Mouse (Mus musculus) heart, embryonic 12.5 days (tissue): Measurements from ENCODE around the gene Ppm1a. TPM values are rescaled to one million over a fixed set of nuclear protein-coding genes. Genes with fewer than 3 reads are reported as not detected.
A peak's percentile ranks its signal among the peaks of the same experiment; 100 is the strongest.

Source experiments
- ATAC-seq: fragments of 200-750 bp; cut with Nextera tagmentation; 2 replicates; pipeline ENCODE4 v1.8.0; 2017; ENCODE audit warnings: moderate TSS enrichment, moderate library complexity; ENCODE audit not compliant: insufficient number of reproducible peaks, low FRiP score
- H3K27ac ChIP-seq: fragments of 300-500 bp; sonication (generic); 2 replicates; pipeline ENCODE4 v1.5.1; 2016; ENCODE audit warnings: mild to moderate bottlenecking, moderate library complexity; ENCODE audit not compliant: poor library complexity, severe bottlenecking
- H3K27me3 ChIP-seq: fragments of 300-500 bp; sonication (generic); replicated peaks from 2 replicates; pipeline ENCODE4 v1.6.1; 2016; ENCODE audit warnings: mild to moderate bottlenecking, moderate library complexity
- H3K36me3 ChIP-seq: fragments of 300-500 bp; sonication (generic); 2 replicates; pipeline ENCODE4 v1.6.1; 2016; ENCODE audit warnings: mild to moderate bottlenecking, moderate library complexity
- H3K4me1 ChIP-seq: fragments of 300-500 bp; sonication (generic); replicated peaks from 2 replicates; pipeline ENCODE4 v1.6.1; 2016; ENCODE audit warnings: mild to moderate bottlenecking
- H3K4me2 ChIP-seq: fragments of 300-500 bp; sonication (generic); 2 replicates; pipeline ENCODE4 v1.6.1; 2016; ENCODE audit warnings: mild to moderate bottlenecking, moderate library complexity
- H3K4me3 ChIP-seq: fragments of 300-500 bp; sonication (generic); 2 replicates; pipeline ENCODE4 v1.5.1; 2016; ENCODE audit warnings: mild to moderate bottlenecking
- H3K9ac ChIP-seq: fragments of 300-500 bp; sonication (generic); 2 replicates; pipeline ENCODE4 v1.6.1; 2016; ENCODE audit warnings: mild to moderate bottlenecking, moderate library complexity
- H3K9me3 ChIP-seq: fragments of 300-500 bp; sonication (generic); replicated peaks from 2 replicates; pipeline ENCODE4 v1.6.1; 2016; ENCODE audit warnings: mild to moderate bottlenecking, moderate library complexity
- WGBS: fragments of 180-500 bp; shearing (Covaris S2); methylation state at CpG from one replicate; pipeline ENCODE4 v1.1.7; 2016; 5-methylcytosine and 5-hydroxymethylcytosine counted together
- polyA plus RNA-seq: library from polyadenylated mRNA; unstranded; fragments of >200 nt; fragmentation: Nextera tagmentation; extraction: Ambion mirVana; gene quantifications from 2 replicates; pipeline ENCODE4 v1.2.1, GENCODE M21; 2016

Gene Ppm1a
- polyA plus RNA-seq, 1 experiment from 2014 or later, result 65.0 TPM

GRCm38 (mm10) chr12:72761649-72762261 is 4.5 kb downstream of the Ppm1a start:
- peak overlapping the region; percentile 99 for H3K27ac ChIP-seq
- H3K4me2 ChIP-seq, result peak overlapping the region; percentile 76
- peak; percentile 82 for ATAC-seq
- no peaks in the 10 kb centered on the region for H3K27me3 ChIP-seq
- 1% methylated on average over 36 of the region's 43 CpGs for WGBS
- H3K9me3 ChIP-seq, result no peaks in the 10 kb centered on the region
- peaks cover 28% of the 10 kb centered on the region for H3K4me1 ChIP-seq
- peak overlapping the region; percentile 93 for H3K4me3 ChIP-seq
- peak overlapping the region; percentile 99 for H3K9ac ChIP-seq
- no peaks in the 10 kb centered on the region for H3K36me3 ChIP-seq

GRCm38 (mm10) chr12:72762502-72762901 is 5.2 kb downstream of the Ppm1a start:
- H3K9me3 ChIP-seq, result no peaks in the 10 kb centered on the region
- no peaks in the 10 kb centered on the region for H3K36me3 ChIP-seq
- 13% methylated on average over 1 of the region's 1 CpGs for WGBS
- ATAC-seq, result no peak
- peaks cover 21% of the 10 kb centered on the region for H3K4me1 ChIP-seq
- peak overlapping the region; percentile 76 for H3K4me2 ChIP-seq
- peak overlapping the region; percentile 93 for H3K4me3 ChIP-seq
- H3K27me3 ChIP-seq, result no peaks in the 10 kb centered on the region
- no peak overlapping the region for H3K27ac ChIP-seq
- no peak overlapping the region for H3K9ac ChIP-seq

- Histone ChIP-seq H3K4me1 (peaks cover 18% of the 10 kb centered on the region), H3K27me3 (no peaks in the 10 kb centered on the region), H3K9ac (no peak overlapping the region), H3K4me3 (no peak overlapping the region), H3K27ac (no peak overlapping the region), H3K9me3 (no peaks in the 10 kb centered on the region), H3K36me3 (no peaks in the 10 kb centered on the region), H3K4me2 (peak overlapping the region; percentile 50)
- WGBS, result 41% methylated on average over 1 of the region's 1 CpGs
- no peak for ATAC-seq
These were observed 5.9 kb downstream of the Ppm1a start for GRCm38 (mm10) chr12:72763156-72763555.

GRCm38 (mm10) chr12:72767809-72768208 is 10.6 kb downstream of the Ppm1a start:
- Histone ChIP-seq H3K27ac (no peak overlapping the region), H3K4me3 (no peak overlapping the region), H3K4me2 (no peak overlapping the region), H3K36me3 (peaks cover 11% of the 10 kb centered on the region), H3K9ac (no peak overlapping the region), H3K4me1 (peaks cover 17% of the 10 kb centered on the region), H3K27me3 (no peaks in the 10 kb centered on the region), H3K9me3 (no peaks in the 10 kb centered on the region)
- WGBS, result 88% methylated on average over 6 of the region's 6 CpGs
- ATAC-seq, result no peak

GRCm38 (mm10) chr12:72768230-72768629 is 11.0 kb downstream of the Ppm1a start:
- ATAC-seq, result no peak
- Histone ChIP-seq H3K9ac (no peak overlapping the region), H3K27ac (no peak overlapping the region), H3K9me3 (no peaks in the 10 kb centered on the region), H3K27me3 (no peaks in the 10 kb centered on the region), H3K36me3 (peaks cover 11% of the 10 kb centered on the region), H3K4me2 (no peak overlapping the region), H3K4me1 (peaks cover 15% of the 10 kb centered on the region), H3K4me3 (no peak overlapping the region)
- WGBS, result 90% methylated on average over 2 of the region's 2 CpGs

- Histone ChIP-seq H3K4me3 (no peak overlapping the region), H3K36me3 (peaks cover 11% of the 10 kb centered on the region), H3K4me1 (peaks cover 15% of the 10 kb centered on the region), H3K4me2 (no peak overlapping the region), H3K9me3 (no peaks in the 10 kb centered on the region), H3K27ac (peak overlapping the region; percentile 51; the same call in 1 of the 2 replicates), H3K27me3 (no peaks in the 10 kb centered on the region), H3K9ac (no peak overlapping the region)
- WGBS, result 73% methylated on average over 5 of the region's 5 CpGs
- ATAC-seq, result 0 out of 2 replicates have a peak, but pooled peaks have one; percentile 29
These were observed 12.4 kb downstream of the Ppm1a start for GRCm38 (mm10) chr12:72769546-72770230.

GRCm38 (mm10) chr12:72771153-72771552 is 13.9 kb downstream of the Ppm1a start:
- Histone ChIP-seq H3K4me3 (no peak overlapping the region), H3K36me3 (peaks cover 13% of the 10 kb centered on the region), H3K27ac (no peak overlapping the region), H3K9ac (no peak overlapping the region), H3K9me3 (no peaks in the 10 kb centered on the region), H3K4me1 (peaks cover 15% of the 10 kb centered on the region), H3K27me3 (no peaks in the 10 kb centered on the region), H3K4me2 (no peak overlapping the region)
- no peak for ATAC-seq
- 100% methylated on average over 2 of the region's 2 CpGs for WGBS

- WGBS, result 85% methylated on average over 3 of the region's 3 CpGs
- no peak overlapping the region for H3K9ac ChIP-seq
- H3K36me3 ChIP-seq, result peaks cover 17% of the 10 kb centered on the region
- no peak overlapping the region for H3K4me3 ChIP-seq
- H3K27ac ChIP-seq, result no peak overlapping the region
- ATAC-seq, result no peak
- peaks cover 15% of the 10 kb centered on the region for H3K4me1 ChIP-seq
- H3K9me3 ChIP-seq, result no peaks in the 10 kb centered on the region
- no peak overlapping the region for H3K4me2 ChIP-seq
- H3K27me3 ChIP-seq, result no peaks in the 10 kb centered on the region
These were observed 14.5 kb downstream of the Ppm1a start for GRCm38 (mm10) chr12:72771711-72772110.

- ATAC-seq, result no peak
- 69% methylated on average over 7 of the region's 7 CpGs for WGBS
- no peaks in the 10 kb centered on the region for H3K9me3 ChIP-seq
These were observed 16.7 kb downstream of the Ppm1a start for GRCm38 (mm10) chr12:72773921-72774320.

GRCm38 (mm10) chr12:72777244-72777643 is 20.0 kb downstream of the Ppm1a start:
- H3K27ac ChIP-seq, result no peak overlapping the region
- H3K4me3 ChIP-seq, result no peak overlapping the region
- no peak overlapping the region for H3K9ac ChIP-seq
- no peaks in the 10 kb centered on the region for H3K27me3 ChIP-seq
- H3K4me2 ChIP-seq, result no peak overlapping the region
- WGBS, result 71% methylated on average over 4 of the region's 4 CpGs
- peaks cover 7% of the 10 kb centered on the region; the same call in 1 of the 2 replicates for H3K4me1 ChIP-seq
- H3K9me3 ChIP-seq, result no peaks in the 10 kb centered on the region
- peaks cover 6% of the 10 kb centered on the region for H3K36me3 ChIP-seq
- ATAC-seq, result no peak

More at GRCm38 (mm10) chr12:72773921-72774320, 16.7 kb downstream of the Ppm1a start:
- Histone ChIP-seq H3K4me3 (no peak overlapping the region), H3K27me3 (no peaks in the 10 kb centered on the region), H3K4me1 (peaks cover 12% of the 10 kb centered on the region), H3K27ac (no peak overlapping the region), H3K4me2 (no peak overlapping the region), H3K36me3 (peaks cover 17% of the 10 kb centered on the region), H3K9ac (no peak overlapping the region)

- Histone ChIP-seq H3K36me3 (peaks cover 27% of the 10 kb centered on the region), H3K9ac (no peak overlapping the region), H3K27ac (no peak overlapping the region), H3K9me3 (no peaks in the 10 kb centered on the region), H3K4me2 (no peak overlapping the region), H3K4me3 (no peak overlapping the region), H3K4me1 (peaks cover 3% of the 10 kb centered on the region; the same call in 1 of the 2 replicates), H3K27me3 (no peaks in the 10 kb centered on the region)
- peak; percentile 59; the same call in 1 of the 2 replicates for ATAC-seq
- 75% methylated on average over 5 of the region's 5 CpGs for WGBS
These were observed 22.9 kb downstream of the Ppm1a start for GRCm38 (mm10) chr12:72780136-72780535.
